Mouse (Mus musculus): ENCODE results near the gene Vdr.

Vdr gene

GRCm38 (mm10) chr15:97830253-97830787, 80.1 kb downstream of the Vdr start:
- DNase-seq (ENCODE audit: low spot score in 2 of 2): no peak

- DNase-seq (ENCODE audit: low spot score in 2 of 2): no peak
These were observed 81.0 kb downstream of the Vdr start for GRCm38 (mm10) chr15:97829432-97829831.

- no peak for DNase-seq (ENCODE audit: low spot score in 2 of 2)
These were observed 81.5 kb downstream of the Vdr start for GRCm38 (mm10) chr15:97828901-97829338.

GRCm38 (mm10) chr15:97828221-97828842, 82.1 kb downstream of the Vdr start:
- no peak for DNase-seq (ENCODE audit: low spot score in 2 of 2)

- DNase-seq (ENCODE audit: low spot score in 2 of 2): no peak
These were observed 83.0 kb downstream of the Vdr start for GRCm38 (mm10) chr15:97827401-97827800.

GRCm38 (mm10) chr15:97826588-97827261, 83.7 kb downstream of the Vdr start:
- no peak for DNase-seq (ENCODE audit: low spot score in 2 of 2)

GRCm38 (mm10) chr15:97825941-97826587, 84.4 kb downstream of the Vdr start:
- no peak for DNase-seq (ENCODE audit: low spot score in 2 of 2)

- DNase-seq (ENCODE audit: low spot score in 2 of 2): peak; percentile 58 to 67
These were observed 85.1 kb downstream of the Vdr start for GRCm38 (mm10) chr15:97825071-97825940.

GRCm38 (mm10) chr15:97824042-97824441, 86.4 kb downstream of the Vdr start:
- no peak for DNase-seq (ENCODE audit: low spot score in 2 of 2)

- no peak for DNase-seq (ENCODE audit: low spot score in 2 of 2)
These were observed 87.0 kb downstream of the Vdr start for GRCm38 (mm10) chr15:97823479-97823878.

GRCm38 (mm10) chr15:97822545-97823228, 87.7 kb downstream of the Vdr start:
- DNase-seq (ENCODE audit: low spot score in 2 of 2): no peak

GRCm38 (mm10) chr15:97821983-97822363, 88.5 kb downstream of the Vdr start:
- DNase-seq (ENCODE audit: low spot score in 2 of 2): no peak

GRCm38 (mm10) chr15:97821321-97821982, 89.0 kb downstream of the Vdr start:
- DNase-seq (ENCODE audit: low spot score in 2 of 2): no peak

- no peak for DNase-seq (ENCODE audit: low spot score in 2 of 2)
These were observed 90.5 kb downstream of the Vdr start for GRCm38 (mm10) chr15:97819937-97820336.

GRCm38 (mm10) chr15:97816199-97816994, 94.0 kb downstream of the Vdr start:
- DNase-seq (ENCODE audit: low spot score in 2 of 2): no peak

- no peak for DNase-seq (ENCODE audit: low spot score in 2 of 2)
These were observed 95.2 kb downstream of the Vdr start for GRCm38 (mm10) chr15:97815254-97815653.

GRCm38 (mm10) chr15:97814703-97815102, 95.7 kb downstream of the Vdr start:
- DNase-seq (ENCODE audit: low spot score in 2 of 2): no peak

GRCm38 (mm10) chr15:97813452-97814204, 96.8 kb downstream of the Vdr start:
- no peak for DNase-seq (ENCODE audit: low spot score in 2 of 2)

- no peak for DNase-seq (ENCODE audit: low spot score in 2 of 2)
These were observed 97.6 kb downstream of the Vdr start for GRCm38 (mm10) chr15:97812875-97813274.

Data from frontal cortex, postnatal 14 days (tissue).